Mouse (Mus musculus) brain, embryonic 18.5 days (tissue): ENCODE results near the gene Snx13.

ENCODE experiments used
- DNase-seq: peaks from one replicate; pipeline ENCODE4 v3.0.0-alpha.2; 2012; ENCODE audit warnings: low read depth, low spot score

The Snx13 gene

DNA sequence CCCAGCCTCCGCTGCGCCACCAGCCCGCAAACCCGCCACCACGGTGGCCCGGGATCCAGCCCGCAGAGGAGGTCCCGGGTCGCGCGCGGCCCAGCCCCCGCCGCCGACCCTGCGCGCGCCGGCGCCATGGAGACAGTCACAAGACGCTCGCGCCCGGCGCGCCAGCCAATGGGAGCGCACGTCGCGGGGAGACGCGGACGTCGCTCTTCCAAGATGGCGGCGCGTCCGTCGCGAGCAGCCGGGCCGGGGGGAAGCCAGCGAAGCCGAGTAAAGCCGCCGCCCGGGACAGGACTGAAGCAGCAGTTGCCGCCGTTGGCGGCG, at the start of gene Snx13:
TSS of gene Snx13 (plus strand) at position 188 of the 321 bp plus-strand sequence.
- DNase-seq, result peak; percentile 83

DNA sequence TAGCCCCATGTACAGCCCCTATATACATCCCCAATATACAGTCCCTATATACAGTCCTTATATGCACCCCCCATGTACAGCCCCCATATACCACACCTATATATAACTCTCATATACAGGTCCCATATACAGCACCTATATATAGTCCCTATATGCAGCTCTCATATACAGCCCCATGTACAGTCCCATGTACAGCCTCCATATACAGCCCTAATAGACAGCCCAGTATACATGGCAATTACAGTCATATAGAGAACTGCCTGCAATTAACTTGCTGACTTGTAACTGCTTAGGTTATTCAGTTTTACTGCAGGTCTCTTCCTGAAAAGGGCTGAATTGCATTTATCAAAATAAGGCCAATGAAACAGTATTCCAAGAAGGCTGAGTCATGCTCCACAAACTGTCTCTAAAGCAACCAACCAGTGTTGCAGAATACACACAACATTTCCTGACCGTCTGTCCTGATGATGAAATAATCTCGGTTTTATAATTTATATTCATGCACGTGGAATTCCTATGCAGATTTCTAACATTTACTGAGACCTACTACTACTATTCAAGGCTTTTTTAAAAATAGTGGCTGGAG, 49.3 kb upstream of the Snx13 start:
- no peak for DNase-seq

DNA sequence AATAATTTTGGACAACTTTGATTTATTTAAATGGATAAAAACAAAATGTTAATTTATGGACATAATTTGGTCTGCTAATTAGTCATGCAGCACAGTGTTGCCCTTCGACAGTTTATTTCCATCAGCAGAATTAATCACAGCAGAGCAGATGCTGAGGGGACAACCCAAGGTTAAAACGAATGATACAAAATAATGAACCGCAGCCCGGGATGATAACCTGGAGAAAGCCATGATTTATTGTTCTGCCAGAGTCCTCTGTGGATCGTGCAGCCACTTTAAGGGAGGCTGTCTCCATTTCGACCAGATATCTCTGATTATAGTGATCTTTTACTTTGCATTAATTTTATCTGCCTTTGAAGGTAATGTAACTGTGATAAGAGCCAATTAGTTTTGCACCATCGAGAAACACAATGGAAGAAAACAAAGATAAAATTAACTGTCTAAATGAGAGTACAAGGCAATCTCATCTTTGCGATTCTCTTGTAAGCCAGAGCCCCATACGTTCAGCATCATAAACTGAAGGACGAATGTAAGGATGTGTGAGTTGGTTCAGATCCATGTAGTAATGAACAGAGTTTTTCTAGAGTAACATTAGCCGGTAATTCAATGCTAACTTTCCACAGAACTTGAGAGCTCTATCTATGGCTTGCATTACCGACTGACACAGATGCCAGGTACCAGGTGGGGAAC, 48.1 kb upstream of the Snx13 start:
- no peak for DNase-seq

DNA sequence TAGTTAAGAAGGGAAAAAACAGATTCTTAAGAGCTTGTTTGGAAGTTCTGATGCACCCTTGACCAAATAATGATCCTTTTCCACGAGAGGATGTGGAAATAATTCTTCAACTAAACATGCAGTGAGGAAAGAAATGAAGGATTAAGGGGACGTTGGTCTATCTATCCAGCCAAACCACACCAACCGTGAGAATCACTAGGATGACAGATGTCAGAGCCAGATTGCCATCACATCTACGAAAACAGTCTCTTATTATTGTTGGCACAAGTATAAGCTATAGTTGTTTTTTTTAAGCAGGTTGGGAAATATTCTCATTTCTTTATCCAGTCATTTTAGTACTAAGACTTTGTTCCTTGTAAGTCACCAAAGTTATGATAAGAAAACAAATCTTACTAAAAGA, 46.7 kb upstream of the Snx13 start:
- DNase-seq, result no peak

DNA sequence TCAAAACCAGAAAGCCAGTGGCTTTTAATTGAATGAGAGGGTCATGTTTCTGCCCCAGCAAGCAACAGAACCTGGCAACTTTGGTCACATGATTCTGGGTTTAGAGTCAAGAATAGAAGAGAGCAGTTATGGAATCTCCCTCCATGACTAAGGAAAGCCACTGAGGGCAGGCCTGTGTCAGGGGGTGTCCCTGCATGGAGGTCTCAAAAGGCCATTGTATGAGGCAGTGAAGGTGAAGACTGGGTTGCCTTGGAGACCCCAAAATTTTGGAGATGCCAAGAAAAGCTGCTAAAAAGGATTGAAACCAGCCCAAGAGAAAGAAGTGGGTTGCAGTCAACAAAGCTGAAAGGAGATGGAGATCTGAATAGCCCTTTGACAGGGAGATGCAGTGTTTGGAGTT, 41.2 kb upstream of the Snx13 start:
- no peak for DNase-seq

DNA sequence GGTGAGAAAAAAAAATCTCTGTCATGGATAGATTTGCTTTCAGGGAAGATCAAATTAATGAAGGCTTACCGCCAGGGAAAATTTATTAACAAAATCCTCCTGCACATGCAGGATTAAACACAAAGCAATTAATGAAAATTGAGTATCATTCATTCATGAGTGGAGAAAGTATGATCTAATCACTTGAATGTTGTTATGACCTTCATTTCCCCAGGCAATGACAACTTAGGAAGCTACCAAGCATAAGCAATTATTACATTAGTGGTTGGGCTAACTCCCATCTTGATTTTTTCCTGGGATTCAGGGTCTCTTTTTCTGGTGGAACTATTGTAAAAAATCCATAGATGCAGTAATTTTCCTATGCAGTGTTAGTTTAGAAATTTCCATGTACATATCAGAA, 39.1 kb upstream of the Snx13 start:
- no peak for DNase-seq

DNA sequence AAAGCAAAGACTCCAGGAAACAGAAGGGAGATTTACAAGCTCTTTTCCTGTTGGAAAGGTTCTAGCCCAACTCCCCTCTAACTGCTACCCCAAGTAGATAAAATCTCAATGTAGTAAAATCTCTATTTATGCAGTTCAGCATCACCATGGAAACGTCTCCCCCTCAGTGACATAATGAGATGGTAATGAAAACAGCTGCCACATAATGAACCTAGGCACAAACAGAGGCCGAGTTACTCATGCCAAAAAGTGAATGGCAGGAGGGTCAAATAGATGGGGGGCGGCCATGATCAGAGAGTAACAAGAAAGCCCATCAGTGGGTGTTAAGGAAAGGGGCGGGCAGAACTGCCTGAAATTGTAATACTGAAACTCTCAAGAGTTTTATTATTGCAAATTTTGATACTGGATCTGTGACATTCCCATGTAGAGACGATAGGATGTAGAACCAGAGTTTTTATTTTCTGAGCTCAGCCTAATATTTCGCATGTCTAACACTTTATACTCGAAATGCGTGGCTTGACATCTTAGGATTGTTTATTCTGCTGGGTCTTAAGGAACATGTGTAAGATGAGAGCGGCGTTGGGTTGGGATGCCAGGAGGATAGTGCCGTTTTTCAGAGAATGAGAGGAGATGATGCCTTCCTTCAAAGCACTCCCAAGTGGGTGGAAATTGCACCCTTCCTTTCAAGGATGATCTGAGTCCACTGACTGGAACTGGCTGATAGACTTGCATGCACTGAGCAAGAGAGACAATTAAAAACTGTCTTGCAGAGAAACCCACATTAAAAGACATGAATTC, 38.4 kb upstream of the Snx13 start:
- DNase-seq, result peak; percentile 66

DNA sequence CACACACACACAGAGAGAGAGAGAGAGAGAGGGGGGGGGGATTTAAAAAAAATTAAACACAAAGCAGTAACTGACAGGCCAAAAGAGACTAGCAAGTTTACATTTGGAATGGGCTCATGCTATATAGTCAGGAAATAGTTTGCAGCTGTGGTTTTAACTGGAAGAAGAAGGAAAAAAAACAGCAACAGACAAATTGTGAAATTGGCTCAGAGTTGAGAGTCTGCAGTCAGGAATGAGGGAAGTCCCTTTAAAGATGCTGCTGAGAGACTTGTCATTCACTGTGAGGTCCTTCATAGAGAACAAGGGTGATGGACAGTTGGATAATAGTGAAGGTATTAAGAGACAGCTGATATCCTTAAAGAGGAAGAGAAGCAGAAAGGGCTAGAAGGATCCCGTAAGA, 35.5 kb upstream of the Snx13 start:
- DNase-seq, result no peak

DNA sequence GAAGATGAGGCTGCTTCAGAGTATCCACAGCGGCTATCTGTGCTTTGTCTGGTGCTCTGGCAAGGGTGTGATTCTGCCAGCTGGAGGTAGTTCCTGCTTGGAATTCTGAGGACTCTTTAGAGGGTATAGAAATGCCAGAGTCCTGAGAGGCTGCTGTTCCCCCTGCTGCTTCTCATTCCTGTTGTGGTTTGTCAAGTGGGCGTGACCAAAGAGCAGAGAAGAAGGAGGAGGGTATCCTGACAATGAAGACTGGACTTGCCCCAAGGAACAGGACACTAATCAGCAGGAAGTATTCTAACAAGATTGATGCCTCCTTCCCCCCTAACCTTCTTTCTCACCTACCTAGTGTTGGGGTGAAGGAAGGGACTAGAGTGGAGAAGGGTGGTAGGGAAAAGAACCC, 33.0 kb upstream of the Snx13 start:
- no peak for DNase-seq

DNA sequence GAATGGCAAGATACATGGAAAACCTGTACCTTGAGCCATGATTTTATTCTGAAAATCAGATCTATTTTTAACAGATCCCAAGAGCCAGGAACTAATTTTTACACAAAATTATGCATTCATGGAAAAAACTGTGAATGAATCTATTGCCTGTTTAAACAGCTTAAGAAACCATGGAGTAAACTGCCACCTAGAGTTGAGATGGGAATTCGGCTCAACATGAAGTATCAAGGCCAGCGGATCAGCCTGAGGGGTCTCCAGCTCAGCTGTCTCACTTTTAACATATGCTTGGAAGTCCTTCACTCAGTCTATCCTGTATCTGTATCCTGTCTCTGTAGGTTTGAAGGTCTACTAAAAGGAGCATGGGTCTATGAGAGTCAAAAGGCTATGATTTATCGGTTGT, 30.9 kb upstream of the Snx13 start:
- peak; percentile 51 for DNase-seq

DNA sequence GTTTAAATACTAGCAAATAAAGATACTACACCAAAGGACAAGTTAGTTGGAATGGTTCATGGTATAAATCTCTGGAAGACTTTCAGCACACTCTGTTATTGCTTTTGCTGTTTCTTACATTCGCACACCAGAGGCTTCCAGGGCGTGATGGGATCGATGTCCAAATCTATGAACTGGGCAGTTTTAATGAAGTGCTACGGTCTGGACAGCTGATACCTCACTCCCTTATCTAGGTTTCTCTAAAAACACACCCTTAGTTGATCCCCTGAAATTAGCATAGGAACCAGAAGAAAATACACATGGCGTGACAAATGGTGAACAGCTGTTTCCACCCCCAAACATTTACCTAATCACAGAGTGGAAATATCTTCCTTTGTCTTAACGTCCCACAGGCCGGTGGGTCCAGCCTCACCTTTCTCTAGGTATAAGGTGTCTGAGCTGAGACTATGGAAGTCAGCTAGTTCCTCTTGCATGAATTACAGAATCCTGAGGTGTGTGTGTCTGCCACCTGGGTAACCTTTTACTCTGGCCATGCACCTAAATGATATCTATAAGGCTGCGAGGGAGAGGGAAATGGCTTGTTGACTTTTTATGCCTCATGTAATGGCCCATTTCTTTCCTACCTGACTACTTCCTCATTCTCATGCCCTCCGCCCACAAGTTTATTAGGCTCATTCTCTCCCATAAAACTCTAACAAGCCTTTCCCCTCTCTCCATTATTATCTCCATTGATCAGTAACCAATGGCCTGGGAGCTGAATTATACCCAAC, 30.3 kb upstream of the Snx13 start:
- no peak for DNase-seq

DNA sequence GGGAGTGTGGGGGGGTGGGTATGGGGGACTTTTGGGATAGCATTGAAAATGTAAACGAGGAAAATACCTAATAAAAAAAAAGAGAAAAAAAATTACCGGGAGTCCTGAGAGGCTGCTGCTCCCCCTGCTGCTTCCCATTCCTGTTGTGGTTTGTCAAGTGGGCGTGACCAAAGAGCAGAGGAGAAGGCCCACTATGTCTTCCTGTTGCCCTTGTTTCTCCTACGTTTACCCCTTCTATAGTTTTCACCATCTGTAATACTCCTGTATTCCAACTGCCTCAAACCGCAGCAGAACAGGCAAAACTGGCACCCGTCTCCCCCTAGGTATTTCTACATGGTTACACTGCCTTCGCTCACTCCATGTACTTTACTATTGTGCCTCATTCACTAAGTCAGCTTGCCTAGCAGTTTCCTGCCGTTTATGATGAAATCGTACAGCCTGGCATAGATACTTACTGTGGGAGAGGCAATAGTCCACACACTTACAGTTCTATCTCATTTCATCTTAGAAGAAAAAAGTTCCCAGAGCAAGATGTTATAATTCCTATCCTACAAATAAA, 28.2 kb upstream of the Snx13 start:
- DNase-seq, result no peak

DNA sequence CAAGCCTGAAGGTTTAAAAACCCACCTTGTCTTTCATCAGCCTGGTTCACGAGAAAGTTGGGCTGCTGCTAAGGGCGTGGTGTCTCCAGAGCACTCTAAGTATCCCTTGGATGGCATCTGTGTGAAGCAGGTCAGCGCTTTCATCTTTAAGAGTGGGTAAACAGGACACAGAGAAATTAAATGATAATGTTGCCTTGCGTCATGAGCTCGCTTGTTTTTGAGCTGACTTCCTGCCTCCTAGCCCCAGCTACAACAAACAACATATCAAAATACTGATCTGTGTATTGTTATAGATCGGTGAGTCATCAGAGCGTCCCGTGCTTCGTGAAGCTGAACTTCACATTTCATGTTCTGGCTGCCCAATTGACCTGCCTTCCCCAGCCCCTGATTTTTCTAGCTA, 25.7 kb upstream of the Snx13 start:
- no peak for DNase-seq

DNA sequence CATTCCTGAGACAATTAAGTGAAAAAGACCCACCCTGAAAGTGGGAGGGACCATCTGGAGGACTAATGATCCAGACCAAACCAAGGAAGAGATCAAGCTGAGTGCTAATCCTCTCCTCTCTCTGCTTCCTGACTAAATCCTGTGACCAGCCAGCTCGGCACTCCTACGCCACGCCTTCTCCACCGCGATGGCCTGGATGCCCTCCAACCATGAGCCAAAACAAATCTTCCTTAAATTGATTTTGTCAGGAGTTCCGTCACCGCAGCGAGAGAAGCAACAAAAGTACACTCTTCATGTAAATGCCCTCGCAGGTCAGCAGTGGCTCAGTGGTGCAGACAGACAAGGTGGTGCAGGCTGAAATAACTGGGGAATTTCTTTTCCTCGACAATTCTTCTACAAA, 24.9 kb upstream of the Snx13 start:
- no peak for DNase-seq

DNA sequence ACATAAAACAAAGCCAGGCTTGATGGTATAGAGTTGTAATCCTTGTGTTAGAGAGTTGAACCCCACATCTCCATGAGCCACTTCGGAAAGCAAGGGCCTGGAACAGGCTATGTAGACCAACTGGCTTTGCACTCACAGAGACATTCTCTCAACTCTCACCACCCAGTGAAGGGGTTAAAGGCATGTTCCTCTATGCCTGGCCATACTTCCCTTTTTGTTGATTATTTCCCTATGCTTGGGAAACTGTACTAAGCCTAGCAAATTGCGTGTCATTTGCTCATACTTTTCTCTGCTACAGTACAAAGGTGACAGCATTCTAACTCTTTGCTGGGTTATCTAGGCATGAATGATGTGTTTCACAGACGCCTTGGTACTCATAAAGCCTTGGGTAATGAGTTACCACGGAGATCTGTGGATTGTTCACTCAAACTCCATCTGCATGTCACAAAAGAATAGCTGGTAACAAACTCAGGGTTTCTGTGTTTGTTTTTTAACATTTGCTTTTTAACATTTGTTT, 21.0 kb upstream of the Snx13 start:
- DNase-seq, result no peak

DNA sequence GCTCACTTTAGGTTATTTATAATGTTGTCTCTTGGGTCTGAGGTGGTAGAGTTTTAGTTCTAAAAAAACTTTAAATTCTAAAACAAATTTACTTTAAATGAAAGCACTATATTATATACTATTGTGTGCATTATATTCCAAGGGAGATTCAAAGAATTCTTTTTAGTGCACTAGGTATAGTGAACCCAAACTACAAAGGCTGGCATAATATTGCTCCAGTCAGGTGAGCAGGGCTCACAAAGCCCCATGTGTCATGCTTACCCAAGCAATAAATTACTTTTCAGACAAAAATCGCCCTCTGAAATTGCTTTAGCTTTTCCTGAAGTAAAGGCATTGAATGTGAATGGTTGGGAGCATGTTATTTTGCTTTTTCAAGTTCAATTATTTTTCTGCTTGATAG, 19.5 kb upstream of the Snx13 start:
- no peak for DNase-seq

DNA sequence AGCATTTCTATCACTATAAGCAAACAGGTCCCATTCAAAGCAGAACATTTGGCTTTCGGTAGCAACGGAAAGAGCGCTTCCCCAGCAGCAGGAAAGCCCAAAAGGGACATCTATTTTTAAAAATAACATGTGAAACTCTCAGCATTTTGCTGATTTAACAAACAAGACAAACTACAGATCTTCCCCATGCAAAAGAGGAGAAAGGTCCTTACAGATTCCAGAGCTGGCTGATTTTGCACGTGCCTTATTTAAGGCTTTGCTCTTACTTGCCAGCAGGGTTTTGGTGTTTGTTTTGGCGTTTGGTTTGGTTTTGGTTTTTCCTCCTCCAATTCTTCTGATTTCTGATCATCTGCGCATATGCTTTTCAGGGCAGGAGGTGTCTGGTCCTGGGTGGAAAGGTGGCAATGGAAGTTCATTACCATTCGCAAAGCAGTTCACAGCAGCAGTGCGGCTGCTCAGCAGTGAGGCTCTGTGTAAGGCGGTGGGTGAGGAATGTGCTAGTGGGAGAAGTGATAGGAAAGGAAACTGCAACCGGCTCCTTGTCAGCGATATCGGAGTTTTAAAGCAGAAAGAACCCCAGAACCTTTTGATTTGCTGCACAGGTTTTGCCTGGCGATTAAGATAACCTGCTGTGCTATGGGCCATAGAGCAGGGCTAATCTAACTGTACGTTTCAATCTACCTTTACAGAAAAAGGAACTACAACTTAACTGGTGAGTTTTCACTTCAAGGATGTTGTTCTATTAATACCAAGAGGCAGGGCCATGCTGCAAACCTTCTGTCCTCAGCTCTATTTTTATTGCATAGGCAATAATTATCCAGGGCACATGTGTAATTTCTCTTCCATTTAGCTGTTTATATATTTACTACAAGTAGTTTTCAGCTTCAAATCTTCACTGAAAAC, 8.1 kb upstream of the Snx13 start:
- no peak for DNase-seq

DNA sequence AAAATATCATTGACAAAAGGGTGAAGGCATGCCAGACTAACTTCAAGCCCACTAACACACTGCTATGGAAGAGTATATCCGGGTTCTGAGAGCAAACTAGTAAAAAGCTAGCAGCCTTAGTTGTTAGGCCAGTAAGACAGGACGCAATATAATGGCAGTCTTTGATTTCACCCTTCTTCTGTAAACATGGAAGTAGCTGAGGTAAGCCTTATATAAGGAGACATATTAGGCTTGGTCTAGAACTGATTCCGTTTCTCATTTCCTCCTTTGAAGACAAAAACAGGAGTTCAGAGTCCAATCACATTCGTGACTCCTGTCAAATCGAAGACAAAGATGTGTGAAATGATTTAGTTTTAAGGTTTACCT, 7.4 kb upstream of the Snx13 start:
- DNase-seq, result no peak

DNA sequence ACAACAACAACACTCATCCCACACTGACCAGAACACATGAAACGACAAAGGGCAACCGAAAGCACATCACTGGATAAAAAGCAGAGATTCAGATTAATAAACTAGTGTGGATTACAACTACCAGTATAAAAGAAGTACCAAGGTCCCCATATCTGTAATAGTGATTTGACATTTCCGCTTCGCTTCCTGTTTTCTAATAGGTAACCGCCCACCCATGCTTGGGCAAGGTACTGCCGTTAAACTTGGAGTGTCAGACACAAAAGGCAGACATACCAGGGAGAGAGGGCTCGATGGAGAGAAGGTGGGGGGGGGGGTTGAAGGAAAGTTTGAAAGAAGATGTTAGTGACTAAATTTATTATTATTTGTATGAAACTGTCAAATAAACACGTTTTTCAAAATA, 5.0 kb upstream of the Snx13 start:
- no peak for DNase-seq

DNA sequence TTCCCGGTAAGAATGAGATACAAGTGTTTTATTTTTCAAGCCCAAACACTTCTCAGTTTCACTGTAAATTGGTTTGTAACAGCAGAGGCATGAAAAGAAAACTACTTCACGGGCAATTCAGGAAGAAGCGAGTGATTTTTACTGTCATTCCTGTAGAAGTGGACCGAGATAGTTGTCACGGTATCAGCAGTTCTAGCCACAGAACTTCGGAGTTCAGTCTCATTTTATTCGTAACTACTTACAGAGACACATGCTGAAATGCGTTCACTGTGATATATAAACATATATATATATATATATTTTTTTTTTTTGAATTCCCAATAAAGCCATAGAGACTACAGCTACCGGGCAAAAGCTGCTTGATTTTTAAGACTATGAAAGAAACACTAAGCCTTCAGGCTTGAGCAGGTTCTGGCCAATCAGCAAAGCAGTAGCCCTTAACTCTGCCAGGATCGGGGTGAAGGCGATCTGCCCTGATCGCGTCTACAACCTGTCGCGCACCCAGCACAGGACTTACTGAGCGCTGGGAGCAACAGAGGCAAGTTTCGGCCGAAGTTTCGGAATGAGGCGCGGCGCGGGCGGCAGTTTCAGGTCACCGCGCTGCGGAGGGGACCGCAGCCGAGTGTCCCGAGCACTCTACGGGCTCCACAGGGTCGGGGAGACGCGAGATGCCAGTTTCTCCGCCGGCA, 532 bp upstream of the Snx13 start:
- no peak for DNase-seq
